Mouse (Mus musculus): ENCODE data around the gene Tnfaip8l1.

Tnfaip8l1 gene

GRCm38 (mm10) chr17:56219251-56219650 is 57.0 kb downstream of the Tnfaip8l1 start:
- DNase-seq (ENCODE audit: low spot score in 2 of 2) = no peak

GRCm38 (mm10) chr17:56219805-56220204 is 57.5 kb downstream of the Tnfaip8l1 start:
- DNase-seq (ENCODE audit: low spot score in 2 of 2) = no peak

All from frontal cortex, postnatal 25 days (tissue).